Mouse (Mus musculus): Measurements from ENCODE around the gene Dedd2. TPM values are rescaled to one million over a fixed set of nuclear protein-coding genes. Genes with fewer than 3 reads are reported as not detected.

The Dedd2 gene
- polyA plus RNA-seq, 1 experiment = 109 TPM

GRCm38 (mm10) chr7:25238829-25239623, 18.6 kb upstream of the Dedd2 start:
- Histone ChIP-seq H3K27ac (ENCODE audit: control insufficient read depth, insufficient read depth, low read depth, low read length, poor library complexity) (peak overlapping the region; percentile 79), H3K4me1 (ENCODE audit: control insufficient read depth, insufficient read depth, low read length) (peaks cover 2% of the 10 kb centered on the region; the same call in 1 of the 2 replicates), H3K4me3 (replicated peaks; ENCODE audit: control insufficient read depth, low read depth, low read length) (peak overlapping the region; percentile 43)
- 2% methylated on average over 30 of the region's 30 CpGs for WGBS
- TF ChIP-seq CTCF (IDR thresholded peaks at IDR 0.05; ENCODE audit: control insufficient read depth, insufficient read depth, low read length) = peak; percentile 73
- TF ChIP-seq POLR2A (IDR thresholded peaks at IDR 0.05; ENCODE audit: borderline replicate concordance, control insufficient read depth, low read depth, low read length) = peak; percentile 26; the same call in 1 of the 2 replicates

GRCm38 (mm10) chr7:25238015-25238706, 17.7 kb upstream of the Dedd2 start:
- peak overlapping the region; percentile 72 for H3K4me3 ChIP-seq (replicated peaks; ENCODE audit: control insufficient read depth, low read depth, low read length)
- peak overlapping the region; percentile 53 for H3K27ac ChIP-seq (ENCODE audit: control insufficient read depth, insufficient read depth, low read depth, low read length, poor library complexity)
- peaks cover 2% of the 10 kb centered on the region; the same call in 1 of the 2 replicates for H3K4me1 ChIP-seq (ENCODE audit: control insufficient read depth, insufficient read depth, low read length)
- WGBS = under 1% methylated on average over 23 of the region's 23 CpGs
- TF ChIP-seq POLR2A (IDR thresholded peaks at IDR 0.05; ENCODE audit: borderline replicate concordance, control insufficient read depth, low read depth, low read length) (no peak), CTCF (IDR thresholded peaks at IDR 0.05; ENCODE audit: control insufficient read depth, insufficient read depth, low read length) (no peak)

GRCm38 (mm10) chr7:25237249-25238014, 17.0 kb upstream of the Dedd2 start, which contains the start of gene Gsk3a:
Gene Gsk3a, minus strand, starts transcription at chr7:25237851.
- H3K4me3 ChIP-seq (replicated peaks; ENCODE audit: control insufficient read depth, low read depth, low read length) = peak within 1 kb of the TSS; percentile 84
- WGBS = under 1% methylated on average over 75 of the region's 76 CpGs
- TF ChIP-seq CTCF (IDR thresholded peaks at IDR 0.05; ENCODE audit: control insufficient read depth, insufficient read depth, low read length) = no peak
- TF ChIP-seq POLR2A (IDR thresholded peaks at IDR 0.05; ENCODE audit: borderline replicate concordance, control insufficient read depth, low read depth, low read length) = peak; percentile 63; the same call in 1 of the 2 replicates
- peak within 1 kb of the TSS; percentile 78 for H3K27ac ChIP-seq (ENCODE audit: control insufficient read depth, insufficient read depth, low read depth, low read length, poor library complexity)
- peaks cover 2% of the 10 kb centered on the region; the same call in 1 of the 2 replicates for H3K4me1 ChIP-seq (ENCODE audit: control insufficient read depth, insufficient read depth, low read length)

- no peak overlapping the region for H3K27ac ChIP-seq (ENCODE audit: control insufficient read depth, insufficient read depth, low read depth, low read length, poor library complexity)
- TF ChIP-seq CTCF (IDR thresholded peaks at IDR 0.05; ENCODE audit: control insufficient read depth, insufficient read depth, low read length) (no peak), POLR2A (IDR thresholded peaks at IDR 0.05; ENCODE audit: borderline replicate concordance, control insufficient read depth, low read depth, low read length) (no peak)
- no peak overlapping the region for H3K4me3 ChIP-seq (replicated peaks; ENCODE audit: control insufficient read depth, low read depth, low read length)
- peaks cover 2% of the 10 kb centered on the region; the same call in 1 of the 2 replicates for H3K4me1 ChIP-seq (ENCODE audit: control insufficient read depth, insufficient read depth, low read length)
- 90% methylated on average over 5 of the region's 5 CpGs for WGBS
Measured at GRCm38 (mm10) chr7:25235526-25235925, 15.1 kb upstream of the Dedd2 start.

GRCm38 (mm10) chr7:25233061-25233460, 12.6 kb upstream of the Dedd2 start:
- Histone ChIP-seq H3K4me3 (replicated peaks; ENCODE audit: control insufficient read depth, low read depth, low read length) (no peak overlapping the region), H3K27ac (ENCODE audit: control insufficient read depth, insufficient read depth, low read depth, low read length, poor library complexity) (no peak overlapping the region), H3K4me1 (ENCODE audit: control insufficient read depth, insufficient read depth, low read length) (peaks cover 2% of the 10 kb centered on the region; the same call in 1 of the 2 replicates)
- WGBS = 68% methylated on average over 2 of the region's 2 CpGs
- no peak for TF ChIP-seq POLR2A (IDR thresholded peaks at IDR 0.05; ENCODE audit: borderline replicate concordance, control insufficient read depth, low read depth, low read length)
- TF ChIP-seq CTCF (IDR thresholded peaks at IDR 0.05; ENCODE audit: control insufficient read depth, insufficient read depth, low read length) = no peak

- H3K4me1 ChIP-seq (ENCODE audit: control insufficient read depth, insufficient read depth, low read length) = peaks cover 2% of the 10 kb centered on the region; the same call in 1 of the 2 replicates
- no peak overlapping the region for H3K4me3 ChIP-seq (replicated peaks; ENCODE audit: control insufficient read depth, low read depth, low read length)
- WGBS = 57% methylated on average over 5 of the region's 5 CpGs
- TF ChIP-seq CTCF (IDR thresholded peaks at IDR 0.05; ENCODE audit: control insufficient read depth, insufficient read depth, low read length) (no peak), POLR2A (IDR thresholded peaks at IDR 0.05; ENCODE audit: borderline replicate concordance, control insufficient read depth, low read depth, low read length) (no peak)
- H3K27ac ChIP-seq (ENCODE audit: control insufficient read depth, insufficient read depth, low read depth, low read length, poor library complexity) = no peak overlapping the region
Measured at GRCm38 (mm10) chr7:25232101-25232648, 11.8 kb upstream of the Dedd2 start.

GRCm38 (mm10) chr7:25230690-25231285, 10.4 kb upstream of the Dedd2 start:
- Histone ChIP-seq H3K4me3 (replicated peaks; ENCODE audit: control insufficient read depth, low read depth, low read length) (no peak overlapping the region), H3K4me1 (ENCODE audit: control insufficient read depth, insufficient read depth, low read length) (no peaks in the 10 kb centered on the region; the same call in 1 of the 2 replicates), H3K27ac (ENCODE audit: control insufficient read depth, insufficient read depth, low read depth, low read length, poor library complexity) (no peak overlapping the region)
- TF ChIP-seq POLR2A (IDR thresholded peaks at IDR 0.05; ENCODE audit: borderline replicate concordance, control insufficient read depth, low read depth, low read length) = peak; percentile 5; the same call in 1 of the 2 replicates
- no peak for TF ChIP-seq CTCF (IDR thresholded peaks at IDR 0.05; ENCODE audit: control insufficient read depth, insufficient read depth, low read length)
- 85% methylated on average over 9 of the region's 9 CpGs for WGBS
